ENCODE assay signal across 26 mouse cellular contexts in genomic region chr17:32426610-32427009, GRCm38 (mm10). TPM values are rescaled to one million over a fixed set of nuclear protein-coding genes. Genes with fewer than 3 reads are reported as not detected.
"Had no signal": no experiment of that assay in that cellular context is flagged by ENCODE, and none has a peak within 500 bp of the region (broad histone marks: within the 10 kb centered on the region; RNA-seq: fewer than 3 reads in every experiment).

No protein-coding gene starts in this region.

- H3K4me2 ChIP-seq: heart, embryonic 12.5 days; hindbrain, embryonic 13.5 days; hindbrain, embryonic 15.5 days; limb, embryonic 13.5 days; limb, embryonic 15.5 days had no signal

- DNase-seq: forebrain, postnatal 0 days; gastrocnemius, postnatal 14 days; gastrocnemius, postnatal 36 days; heart, adult 18-20 months; heart, postnatal 10 days; heart, postnatal 36 days; kidney, adult 18-20 months; kidney, adult 8-10 months; kidney, postnatal 10 days; kidney, postnatal 25 days; kidney, postnatal 4 days; left cerebral cortex, postnatal 4 days had no signal

- H3K36me3 ChIP-seq: heart, embryonic 10.5 days; heart, embryonic 12.5 days; hindbrain, embryonic 13.5 days; hindbrain, embryonic 15.5 days; limb, embryonic 13.5 days; limb, embryonic 15.5 days had no signal

- H3K27me3 ChIP-seq: hindbrain, embryonic 13.5 days; hindbrain, embryonic 15.5 days; limb, embryonic 13.5 days had no signal

- H3K9ac ChIP-seq: forebrain, postnatal 0 days; heart, embryonic 12.5 days; hindbrain, embryonic 13.5 days; hindbrain, embryonic 15.5 days; limb, embryonic 13.5 days; limb, embryonic 15.5 days had no signal

- H3K27ac ChIP-seq: heart, embryonic 10.5 days; hindbrain, embryonic 13.5 days; hindbrain, embryonic 15.5 days; hindbrain, postnatal 0 days; layer of hippocampus, adult 2 months; left cerebral cortex, adult 2 months; limb, embryonic 13.5 days; limb, embryonic 15.5 days had no signal

- ATAC-seq: forebrain, postnatal 0 days; hindbrain, postnatal 0 days; intestine, postnatal 0 days had no signal

- H3K4me1 ChIP-seq: heart, embryonic 10.5 days; heart, embryonic 12.5 days; hindbrain, embryonic 13.5 days; hindbrain, embryonic 15.5 days; limb, embryonic 13.5 days; limb, embryonic 15.5 days had no signal

- H3K4me3 ChIP-seq: heart, embryonic 10.5 days; heart, embryonic 12.5 days; hindbrain, embryonic 13.5 days; hindbrain, embryonic 15.5 days; layer of hippocampus, adult 2 months; left cerebral cortex, adult 2 months; limb, embryonic 13.5 days; limb, embryonic 15.5 days had no signal

- H3K9me3 ChIP-seq: heart, embryonic 10.5 days; heart, embryonic 12.5 days; hindbrain, embryonic 13.5 days; hindbrain, embryonic 15.5 days; limb, embryonic 13.5 days; limb, embryonic 15.5 days had no signal

RNA-seq across cellular contexts. Expression of gene Pglyrp2, which starts 2.6 kb away (rescaled TPM):
- polyA plus RNA-seq: forebrain, postnatal 0 days; heart, embryonic 12.5 days; heart, embryonic 14.5 days; hindbrain, embryonic 11.5 days; hindbrain, embryonic 15.5 days; hindbrain, postnatal 0 days; kidney, embryonic 14.5 days; limb, embryonic 11.5 days had no signal

RNA-seq across cellular contexts. Expression of gene Cyp4f39, which starts 25.9 kb away (rescaled TPM):
- polyA plus RNA-seq: heart, embryonic 10.5 days; hindbrain, embryonic 11.5 days; limb, embryonic 11.5 days had no signal
